Mouse (Mus musculus) forebrain, embryonic 14.5 days (tissue): ENCODE measurements around the gene Zbtb3. TPM values are rescaled to one million over a fixed set of nuclear protein-coding genes. Genes with fewer than 3 reads are reported as not detected.

Experiments
- ATAC-seq: fragments of 200-750 bp; cut with Nextera tagmentation; 2 replicates; pipeline ENCODE4 v1.8.0; 2017; ENCODE audit warnings: mild to moderate bottlenecking, moderate library complexity
- DNase-seq: peaks from one replicate; pipeline ENCODE4 v3.0.0-alpha.2; 2015; ENCODE audit warnings: low spot score
- H3K27ac ChIP-seq: fragments of 300-500 bp; sonication (generic); 2 replicates; pipeline ENCODE4 v1.5.1; 2014; ENCODE audit warnings: low read depth, mild to moderate bottlenecking, control low read depth, low read length, moderate library complexity
- H3K27me3 ChIP-seq: fragments of 300-500 bp; sonication (generic); replicated peaks from 2 replicates; pipeline ENCODE4 v1.6.1; 2014; ENCODE audit warnings: low read length, control low read depth, mixed read lengths; ENCODE audit not compliant: control insufficient read depth, insufficient read depth
- H3K36me3 ChIP-seq: fragments of 300-500 bp; sonication (generic); 2 replicates; pipeline ENCODE4 v1.6.1; 2014; ENCODE audit warnings: low read length, control low read depth; ENCODE audit not compliant: control insufficient read depth, insufficient read depth
- H3K4me1 ChIP-seq: fragments of 300-500 bp; sonication (generic); 2 replicates; pipeline ENCODE4 v1.6.1; 2014; ENCODE audit warnings: antibody characterized with exemption, low read length, control low read depth; ENCODE audit not compliant: control insufficient read depth, insufficient read depth
- H3K4me2 ChIP-seq: fragments of 300-500 bp; sonication (generic); 2 replicates; pipeline ENCODE4 v1.6.1; 2014; ENCODE audit warnings: mild to moderate bottlenecking, control low read depth, low read length
- H3K4me3 ChIP-seq: fragments of 300-500 bp; sonication (generic); 2 replicates; pipeline ENCODE4 v1.5.1; 2014; ENCODE audit warnings: low read depth, low read length, control low read depth
- H3K9ac ChIP-seq: fragments of 300-500 bp; sonication (generic); 2 replicates; pipeline ENCODE4 v1.6.1; 2014; ENCODE audit warnings: mild to moderate bottlenecking, low read length, control low read depth, moderate library complexity
- H3K9me3 ChIP-seq: fragments of 300-500 bp; sonication (generic); replicated peaks from 2 replicates; pipeline ENCODE4 v1.6.1; 2016; ENCODE audit warnings: low read length, control low read depth, mixed read lengths; ENCODE audit not compliant: control insufficient read depth
- WGBS: fragments of 180-500 bp; shearing (Covaris S2); extraction: QIAGEN DNeasy Blood & Tissue Kit; methylation state at CpG from one replicate; pipeline ENCODE4 v1.1.7; 2014; 5-methylcytosine and 5-hydroxymethylcytosine counted together
- polyA plus RNA-seq: library from polyadenylated mRNA; unstranded; fragments of >200 nt; fragmentation: Nextera tagmentation; extraction: Ambion mirVana; gene quantifications from 2 replicates; pipeline ENCODE4 v1.2.1, GENCODE M21; 2014

The Zbtb3 gene
- polyA plus RNA-seq, 1 experiment from 2014 or later = 9.7 TPM

DNA sequence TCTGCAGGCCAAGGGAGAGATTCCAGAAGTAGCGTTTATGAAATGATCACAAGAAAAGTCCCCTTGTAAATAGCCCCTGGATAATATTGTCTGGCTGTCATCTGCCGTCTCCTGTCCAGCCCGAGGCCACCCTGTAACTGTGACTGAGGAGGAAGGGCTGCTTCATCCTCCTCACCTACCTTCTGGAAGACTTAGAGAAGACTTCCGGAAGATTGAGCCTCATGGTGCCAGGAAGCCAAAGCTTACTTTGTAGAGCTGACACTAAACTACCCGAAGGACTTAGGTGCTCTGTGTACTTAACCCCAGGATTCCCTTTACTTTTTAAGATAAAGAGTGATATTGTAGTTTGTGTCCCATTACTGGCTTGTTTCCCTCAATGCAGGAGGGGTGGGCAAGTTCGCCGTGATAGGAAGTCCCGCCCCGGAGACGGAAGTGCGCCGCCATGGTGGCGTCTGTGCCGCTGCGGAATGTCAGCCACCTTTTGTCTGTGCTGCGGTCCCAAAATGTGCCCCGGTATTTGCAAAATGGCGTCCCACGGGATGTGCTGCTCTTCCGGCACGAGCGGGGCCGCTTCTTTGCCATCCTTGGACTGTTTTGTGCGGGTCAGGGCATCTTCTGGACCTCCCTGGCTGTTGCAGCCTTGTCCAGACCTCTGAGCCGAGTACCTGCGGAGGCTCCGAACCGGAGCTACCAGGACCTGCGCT is 31.6 kb upstream of the Zbtb3 start, which contains the start of gene Tmem223:
Gene Tmem223 (plus strand): TSS at position 430 of the 704 bp plus-strand sequence.
- no peaks in the 10 kb centered on the region for H3K27me3 ChIP-seq
- peak within 1 kb of the TSS; percentile 85 for H3K4me3 ChIP-seq
- DNase-seq (peak; percentile 86), ATAC-seq (peak; percentile 58)
- peak within 1 kb of the TSS; percentile 56 for H3K4me2 ChIP-seq
- 18% methylated on average over 29 of the region's 29 CpGs for WGBS
- peaks cover 22% of the 10 kb centered on the region for H3K4me1 ChIP-seq
- H3K36me3 ChIP-seq = peaks cover 72% of the 10 kb centered on the region
- peak within 1 kb of the TSS; percentile 84 for H3K27ac ChIP-seq
- peak within 1 kb of the TSS; percentile 97 for H3K9ac ChIP-seq
- H3K9me3 ChIP-seq = no peaks in the 10 kb centered on the region

DNA sequence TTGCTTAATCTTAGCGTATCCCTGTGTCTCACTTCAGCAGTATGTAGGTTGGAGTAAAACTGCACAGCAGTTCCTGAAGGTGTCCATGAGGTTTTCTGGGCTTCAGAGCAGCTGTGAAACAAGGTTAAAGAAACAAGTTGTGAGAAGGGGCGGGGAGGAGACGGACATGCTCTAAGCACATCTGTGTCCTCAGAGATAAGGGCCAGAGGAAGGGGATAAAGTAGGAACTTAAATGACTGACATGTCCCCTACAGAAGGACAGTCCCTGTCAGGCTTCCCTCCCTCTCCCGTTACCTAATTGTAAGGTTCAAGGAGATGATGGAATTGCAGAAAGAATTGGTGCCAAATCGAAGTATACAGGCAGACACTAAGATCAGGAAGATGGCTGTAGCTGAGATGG is 29.4 kb upstream of the Zbtb3 start:
- H3K9me3 ChIP-seq = no peaks in the 10 kb centered on the region
- peaks cover 60% of the 10 kb centered on the region for H3K36me3 ChIP-seq
- no peak for DNase-seq
- no peaks in the 10 kb centered on the region for H3K27me3 ChIP-seq
- 87% methylated on average over 5 of the region's 5 CpGs for WGBS
- H3K27ac ChIP-seq = no peak overlapping the region
- peaks cover 24% of the 10 kb centered on the region for H3K4me1 ChIP-seq
- H3K9ac ChIP-seq = no peak overlapping the region
- H3K4me3 ChIP-seq = no peak overlapping the region
- H3K4me2 ChIP-seq = no peak overlapping the region
- no peak for ATAC-seq

DNA sequence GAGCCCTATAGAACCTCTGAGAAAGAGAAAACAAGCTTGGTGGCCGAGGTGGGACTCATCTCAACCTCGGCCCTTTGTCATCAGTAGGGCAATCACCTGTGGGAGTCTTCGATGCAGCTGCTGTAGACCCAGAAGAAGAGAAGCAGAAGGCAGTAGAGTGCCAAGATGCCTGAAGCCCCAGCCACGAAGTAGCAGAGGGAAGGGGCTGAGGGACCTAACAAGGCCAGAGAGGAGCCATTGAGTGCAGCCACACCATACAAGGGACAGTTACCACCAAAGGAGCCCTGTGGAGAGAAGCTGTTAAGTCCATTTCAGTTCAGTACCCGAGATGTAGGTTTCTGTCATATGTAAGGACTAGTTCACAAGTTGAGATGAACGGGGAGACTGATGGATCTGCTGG is 28.9 kb upstream of the Zbtb3 start:
- H3K9me3 ChIP-seq = no peaks in the 10 kb centered on the region
- H3K27me3 ChIP-seq = no peaks in the 10 kb centered on the region
- no peak overlapping the region; the same call in 1 of the 2 replicates for H3K9ac ChIP-seq
- H3K4me1 ChIP-seq = peaks cover 24% of the 10 kb centered on the region
- ATAC-seq (no peak), DNase-seq (no peak)
- 63% methylated on average over 6 of the region's 6 CpGs for whole genome bisulfite sequencing
- H3K4me2 ChIP-seq = peak overlapping the region; percentile 100
- peak overlapping the region; percentile 71 for H3K4me3 ChIP-seq
- H3K27ac ChIP-seq = no peak overlapping the region
- peaks cover 60% of the 10 kb centered on the region for H3K36me3 ChIP-seq

DNA sequence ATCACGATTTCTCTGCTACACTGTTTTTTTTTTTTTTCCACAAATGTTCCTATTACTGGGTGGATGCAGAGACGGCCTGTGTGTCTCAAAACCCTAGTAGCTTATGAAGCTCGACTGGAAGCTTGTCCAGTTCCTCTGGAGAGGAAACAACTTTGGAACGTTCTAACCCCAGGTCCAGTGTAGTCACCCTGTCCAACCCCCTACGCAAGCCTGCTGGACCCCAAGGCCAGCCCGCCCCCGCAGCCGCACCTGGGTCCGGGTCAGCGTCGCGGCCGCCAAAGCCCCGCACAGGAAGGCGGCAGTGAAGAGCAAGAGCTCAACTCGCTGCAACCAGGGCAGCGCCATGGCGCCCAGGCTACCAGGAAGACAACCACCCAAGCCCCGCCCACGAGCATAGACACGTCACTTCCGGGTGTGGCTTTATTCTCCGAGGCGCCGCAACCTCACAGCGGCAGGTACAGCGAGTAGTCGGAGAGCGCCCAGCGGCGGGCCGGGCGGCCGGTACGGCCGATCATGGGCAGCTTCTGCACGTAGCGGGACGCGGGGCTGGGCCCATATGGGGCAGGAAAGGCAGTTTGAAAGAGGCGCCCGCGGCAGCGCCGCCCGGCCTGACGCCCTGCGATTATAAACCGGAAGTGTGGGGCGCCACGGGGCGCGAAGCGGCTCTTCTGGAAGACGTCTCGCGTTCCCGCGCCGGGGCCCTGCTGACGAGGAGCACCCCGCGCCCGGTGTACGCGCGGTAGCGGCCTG is 28.1 kb upstream of the Zbtb3 start, which contains the start of gene Tmem179b:
Gene Tmem179b (minus strand): TSS at position 382 of the 750 bp plus-strand sequence.
- H3K4me3 ChIP-seq = peak within 1 kb of the TSS; percentile 71
- peak within 1 kb of the TSS; percentile 100 for H3K4me2 ChIP-seq
- peaks cover 56% of the 10 kb centered on the region for H3K36me3 ChIP-seq
- DNase-seq (peak; percentile 97), ATAC-seq (peak; percentile 96)
- peaks cover 24% of the 10 kb centered on the region for H3K4me1 ChIP-seq
- WGBS = under 1% methylated on average over 67 of the region's 68 CpGs
- H3K9me3 ChIP-seq = no peaks in the 10 kb centered on the region
- peak within 1 kb of the TSS; percentile 99 for H3K27ac ChIP-seq
- no peaks in the 10 kb centered on the region for H3K27me3 ChIP-seq
- H3K9ac ChIP-seq = peak within 1 kb of the TSS; percentile 94

DNA sequence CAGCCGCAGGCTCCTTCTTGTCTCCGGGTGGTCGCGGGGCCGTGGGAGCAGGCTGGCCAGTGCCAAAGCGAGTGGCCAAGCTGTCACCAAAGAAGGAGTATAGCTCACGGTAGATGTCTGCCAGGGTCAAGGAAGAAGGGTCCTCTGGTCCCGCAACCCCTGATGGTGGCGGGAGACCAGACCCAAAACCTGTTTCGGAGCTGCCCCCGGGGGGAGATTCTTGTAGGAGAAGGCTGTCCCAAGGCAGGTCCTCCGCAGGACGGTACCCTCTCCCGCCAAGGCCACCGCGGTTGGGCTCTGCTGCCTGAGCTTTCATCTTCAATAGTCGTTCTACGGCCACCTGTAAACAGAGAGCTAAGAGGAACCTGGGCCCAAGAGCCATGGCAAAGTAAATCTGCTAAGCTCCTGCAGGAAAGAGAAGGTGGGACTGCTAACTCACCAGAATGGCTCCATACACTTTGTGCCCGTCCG is 27.4 kb upstream of the Zbtb3 start:
- WGBS = 6% methylated on average over 20 of the region's 20 CpGs
- DNase-seq (no peak), ATAC-seq (no peak)

DNA sequence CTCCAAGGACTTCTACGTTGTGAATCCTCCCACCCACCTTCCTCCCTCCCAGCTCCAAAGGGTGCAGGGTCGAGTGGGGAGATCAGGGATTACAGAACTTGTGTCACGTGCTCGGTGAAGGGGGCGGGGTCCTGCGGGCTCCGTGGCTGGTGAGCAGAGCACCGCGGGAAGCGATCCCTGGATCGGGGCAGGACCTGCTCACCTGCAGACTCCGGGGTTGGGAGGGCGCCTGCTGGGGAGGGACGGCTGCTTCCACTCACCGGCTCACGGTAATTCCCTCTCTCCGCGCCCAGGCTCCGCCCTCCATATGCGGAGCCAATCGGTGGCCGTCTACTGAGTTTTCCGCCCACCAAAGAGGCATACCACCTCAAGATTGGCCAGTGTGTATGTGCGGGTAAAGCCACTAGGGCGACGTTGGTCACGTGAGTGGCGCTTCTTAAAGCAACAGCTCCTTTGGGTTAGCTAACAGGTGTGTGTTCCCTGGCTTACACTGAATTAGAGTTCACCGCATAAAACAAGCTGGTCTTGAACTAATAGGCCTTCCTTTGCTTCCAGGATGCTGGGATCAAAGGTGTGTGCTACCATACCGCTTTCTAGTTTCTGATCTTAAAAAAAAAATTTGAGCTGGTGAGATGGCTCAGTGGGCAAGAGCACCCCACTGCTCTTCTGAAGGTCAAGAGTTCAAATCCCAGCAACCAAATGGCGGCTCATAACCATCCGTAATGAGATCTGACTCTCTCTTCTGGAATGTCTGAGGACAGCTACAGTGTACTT is 16.2 kb upstream of the Zbtb3 start, which contains the start of gene Taf6l:
Gene Taf6l (minus strand): TSS at position 410 of the 774 bp plus-strand sequence.
- Histone ChIP-seq H3K27me3 (no peaks in the 10 kb centered on the region), H3K36me3 (peaks cover 25% of the 10 kb centered on the region), H3K4me3 (peak within 1 kb of the TSS; percentile 50), H3K9ac (peak within 1 kb of the TSS; percentile 71), H3K9me3 (no peaks in the 10 kb centered on the region), H3K4me1 (no peaks in the 10 kb centered on the region), H3K4me2 (peak within 1 kb of the TSS; percentile 69), H3K27ac (peak within 1 kb of the TSS; percentile 72)
- ATAC-seq = peak; percentile 100
- DNase-seq = peak; percentile 98
- WGBS = under 1% methylated on average over 32 of the region's 32 CpGs

More for the DNA sequence above, 27.4 kb upstream of the Zbtb3 start:
- Histone ChIP-seq H3K9me3 (no peaks in the 10 kb centered on the region), H3K4me1 (peaks cover 24% of the 10 kb centered on the region), H3K27me3 (no peaks in the 10 kb centered on the region), H3K9ac (peak overlapping the region; percentile 94), H3K36me3 (peaks cover 49% of the 10 kb centered on the region), H3K4me2 (peak overlapping the region; percentile 100), H3K4me3 (peak overlapping the region; percentile 71), H3K27ac (peak overlapping the region; percentile 99)

DNA sequence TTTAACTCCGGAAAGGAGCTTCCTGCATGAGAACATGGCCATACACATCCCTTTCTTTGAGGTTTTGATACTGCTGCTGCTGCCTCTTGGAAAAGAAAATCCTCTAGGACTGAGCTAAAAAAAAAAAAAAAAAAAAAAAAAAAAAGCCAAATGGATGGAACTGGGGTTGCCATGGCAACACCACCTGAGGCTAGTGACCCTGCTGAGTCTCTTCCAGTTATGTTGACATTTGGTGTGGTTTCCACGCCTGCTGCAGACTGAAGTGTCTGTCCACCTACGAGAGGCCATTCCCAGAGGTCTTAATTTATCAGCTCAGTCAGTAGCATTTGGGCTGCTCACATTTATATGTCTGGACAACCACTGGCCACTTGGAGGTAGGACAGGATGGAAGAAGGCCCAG is 13.8 kb upstream of the Zbtb3 start:
- ATAC-seq (no peak), DNase-seq (peak; percentile 25)
- no peaks in the 10 kb centered on the region for H3K4me1 ChIP-seq
- no peak overlapping the region for H3K27ac ChIP-seq
- no peak overlapping the region for H3K9ac ChIP-seq
- no peak overlapping the region for H3K4me2 ChIP-seq
- no peak overlapping the region for H3K4me3 ChIP-seq
- H3K27me3 ChIP-seq = no peaks in the 10 kb centered on the region
- WGBS = 19% methylated on average over 3 of the region's 3 CpGs
- no peaks in the 10 kb centered on the region for H3K9me3 ChIP-seq
- H3K36me3 ChIP-seq = peaks cover 15% of the 10 kb centered on the region

DNA sequence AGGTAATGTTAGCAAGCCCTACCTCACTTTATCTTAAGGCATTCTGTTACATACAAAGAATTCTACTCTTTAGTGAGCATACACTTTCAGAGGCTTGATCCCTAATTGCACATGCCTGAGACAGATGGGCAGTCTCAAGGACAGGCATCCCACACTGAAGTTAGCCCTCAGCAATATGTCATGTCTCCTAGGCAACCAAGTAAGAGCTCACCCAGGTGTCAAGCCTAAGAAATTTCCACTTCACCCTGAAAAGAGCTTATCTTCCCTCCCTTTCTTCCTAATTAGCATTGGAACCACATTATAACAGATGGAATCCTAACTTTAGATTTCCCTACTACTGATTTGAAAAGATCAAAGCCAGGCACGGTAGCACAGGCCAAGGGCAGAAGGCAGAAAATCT is 13.2 kb upstream of the Zbtb3 start:
- ATAC-seq (no peak), DNase-seq (no peak)
- Histone ChIP-seq H3K36me3 (peaks cover 19% of the 10 kb centered on the region), H3K4me1 (no peaks in the 10 kb centered on the region), H3K4me2 (no peak overlapping the region), H3K9ac (no peak overlapping the region), H3K27me3 (no peaks in the 10 kb centered on the region), H3K9me3 (no peaks in the 10 kb centered on the region), H3K27ac (peak overlapping the region; percentile 33; the same call in 1 of the 2 replicates), H3K4me3 (no peak overlapping the region)
- 37% methylated on average over 1 of the region's 1 CpGs for WGBS
